Mouse (Mus musculus) ES-Bruce4 (cell line): ENCODE results near the gene H2-T24.

Source experiments
- CTCF ChIP-seq: IDR thresholded peaks from one replicate; pipeline ENCODE4 v1.8.1; 2011; ENCODE audit warnings: low read depth, low read length
- POLR2A ChIP-seq: IDR thresholded peaks from one replicate; pipeline ENCODE4 v1.8.1; 2011; ENCODE audit warnings: low read length; ENCODE audit not compliant: insufficient read depth

GRCm38 (mm10) chr17:35993675-35994074, 26.7 kb downstream of the H2-T24 start:
- TF ChIP-seq POLR2A: no peak
- TF ChIP-seq CTCF: peak; percentile 100
